Mouse (Mus musculus): ENCODE data around the gene Sumo1. TPM values are rescaled to one million over a fixed set of nuclear protein-coding genes. Genes with fewer than 3 reads are reported as not detected.
"Not testable (repeated sequence)": the region's sequence is repeated elsewhere in the genome, so short reads cannot be mapped to it uniquely, and the experiment has no call there.

The Sumo1 gene
- total and polyA plus RNA-seq, 3 experiments: 19.5 to 61.4 (median 57.2) TPM

GRCm38 (mm10) chr1:59668871-59669270 is 1.8 kb downstream of the Sumo1 start:
- Histone ChIP-seq H3K27ac (no peak overlapping the region), H3K4me1 (ENCODE audit: control insufficient read depth, insufficient read depth, low read length) (peaks cover 2% of the 10 kb centered on the region), H3K79me2 (replicated peaks; ENCODE audit: control insufficient read depth, insufficient read depth, low read length) (peaks cover 3% of the 10 kb centered on the region), H3K27me3 (ENCODE audit: control insufficient read depth, insufficient read depth, low read length) (no peaks in the 10 kb centered on the region), H3K36me3 (ENCODE audit: control insufficient read depth, insufficient read depth, low read length) (peaks cover 17% of the 10 kb centered on the region), H3K9ac (ENCODE audit: low read depth, low read length) (no peak overlapping the region), H3K4me3 (no peak overlapping the region)
- intact Hi-C loops (cut with DNase I): no loop called here
- TF ChIP-seq POLR2A (IDR thresholded peaks at IDR 0.05; ENCODE audit: insufficient read depth, low read depth, low read length) (no peak), EP300 (IDR thresholded peaks at IDR 0.05; ENCODE audit: insufficient read depth, low read depth, low read length) (no peak), CTCF (IDR thresholded peaks at IDR 0.05) (no peak)
- 77% methylated on average over 2 of the region's 2 CpGs for WGBS
- no peak for DNase-seq

GRCm38 (mm10) chr1:59663456-59664135 is 7.0 kb downstream of the Sumo1 start:
- Histone ChIP-seq H3K4me3 (no peak overlapping the region), H3K79me2 (replicated peaks; ENCODE audit: control insufficient read depth, insufficient read depth, low read length) (peaks cover 5% of the 10 kb centered on the region), H3K9ac (ENCODE audit: low read depth, low read length) (no peak overlapping the region), H3K27ac (no peak overlapping the region), H3K36me3 (ENCODE audit: control insufficient read depth, insufficient read depth, low read length) (peaks cover 17% of the 10 kb centered on the region), H3K27me3 (ENCODE audit: control insufficient read depth, insufficient read depth, low read length) (no peaks in the 10 kb centered on the region), H3K4me1 (ENCODE audit: control insufficient read depth, insufficient read depth, low read length) (peaks cover 2% of the 10 kb centered on the region)
- no peak for DNase-seq
- WGBS: 92% methylated on average over 3 of the region's 3 CpGs
- intact Hi-C loops (cut with DNase I): no loop called here
- TF ChIP-seq CTCF (IDR thresholded peaks at IDR 0.05): no peak
- no peak for TF ChIP-seq POLR2A (IDR thresholded peaks at IDR 0.05; ENCODE audit: insufficient read depth, low read depth, low read length)
- TF ChIP-seq EP300 (IDR thresholded peaks at IDR 0.05; ENCODE audit: insufficient read depth, low read depth, low read length): no peak

DNA sequence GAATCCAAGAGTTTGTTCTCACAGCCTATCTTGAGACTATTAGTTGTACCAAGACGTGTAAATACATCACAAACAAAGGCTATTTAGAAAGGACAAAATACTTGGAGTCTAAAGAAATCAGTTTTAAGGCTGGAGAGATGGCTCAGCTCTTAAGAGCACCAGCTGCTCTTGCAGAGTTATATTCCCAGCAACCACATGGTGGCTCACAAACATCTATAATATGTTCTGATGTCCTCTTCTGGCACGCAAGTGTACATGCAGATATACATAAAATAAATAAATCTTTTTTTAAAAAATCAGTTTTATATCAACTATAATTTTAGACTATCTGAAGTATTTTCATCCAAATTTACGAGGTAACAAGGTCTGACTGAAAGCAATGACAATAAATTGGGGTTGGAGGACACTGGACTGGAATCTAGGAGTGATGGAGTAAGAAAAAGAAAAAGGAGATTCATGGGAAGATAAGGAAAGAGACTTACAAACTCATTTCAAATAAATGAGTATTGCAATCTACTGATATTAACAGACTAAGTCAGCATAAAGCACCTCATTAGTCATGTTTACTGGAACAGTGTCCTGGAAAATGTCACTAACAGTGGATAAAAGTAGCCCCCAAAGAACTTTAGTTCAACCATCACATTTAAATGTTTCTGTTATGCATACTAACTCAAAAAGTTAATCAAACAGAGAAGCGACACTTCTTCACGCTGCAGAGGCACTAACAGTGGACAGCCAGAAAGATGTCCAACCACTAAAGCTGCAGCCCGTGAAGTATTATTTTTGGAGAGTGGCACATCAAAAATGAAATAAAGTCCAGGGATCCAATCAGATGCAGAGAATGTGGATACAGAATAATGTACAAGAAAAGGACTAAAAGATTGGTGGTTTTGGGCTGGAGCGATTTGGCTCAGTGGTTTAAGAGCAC is 14.1 kb downstream of the Sumo1 start:
- no peak overlapping the region for H3K27ac ChIP-seq
- WGBS: 81% methylated on average over 7 of the region's 7 CpGs

GRCm38 (mm10) chr1:59653243-59653911 is 17.3 kb downstream of the Sumo1 start:
- TF ChIP-seq POLR2A (IDR thresholded peaks at IDR 0.05; ENCODE audit: insufficient read depth, low read depth, low read length) (no peak), CTCF (IDR thresholded peaks at IDR 0.05) (no peak), EP300 (IDR thresholded peaks at IDR 0.05; ENCODE audit: insufficient read depth, low read depth, low read length) (no peak)
- 81% methylated on average over 3 of the region's 3 CpGs for WGBS
- Histone ChIP-seq H3K27ac (no peak overlapping the region), H3K36me3 (ENCODE audit: control insufficient read depth, insufficient read depth, low read length) (peaks cover 7% of the 10 kb centered on the region), H3K27me3 (ENCODE audit: control insufficient read depth, insufficient read depth, low read length) (no peaks in the 10 kb centered on the region), H3K9ac (ENCODE audit: low read depth, low read length) (no peak overlapping the region), H3K4me3 (no peak overlapping the region), H3K4me1 (ENCODE audit: control insufficient read depth, insufficient read depth, low read length) (no peaks in the 10 kb centered on the region), H3K79me2 (replicated peaks; ENCODE audit: control insufficient read depth, insufficient read depth, low read length) (peaks cover 2% of the 10 kb centered on the region; the same call in 1 of the 2 replicates)
- DNase-seq: no peak
- intact Hi-C loops (cut with DNase I): no loop called here

More for the DNA sequence above, 14.1 kb downstream of the Sumo1 start:
- TF ChIP-seq POLR2A (IDR thresholded peaks at IDR 0.05; ENCODE audit: insufficient read depth, low read depth, low read length) (no peak), CTCF (IDR thresholded peaks at IDR 0.05) (peak; percentile 24)
- H3K9ac ChIP-seq (ENCODE audit: low read depth, low read length): no peak overlapping the region
- DNase-seq: no peak
- H3K4me3 ChIP-seq: no peak overlapping the region
- intact Hi-C loops (cut with DNase I): no loop called here
- H3K36me3 ChIP-seq (ENCODE audit: control insufficient read depth, insufficient read depth, low read length): peaks cover 7% of the 10 kb centered on the region
- no peaks in the 10 kb centered on the region; the same call in 1 of the 2 replicates for H3K4me1 ChIP-seq (ENCODE audit: control insufficient read depth, insufficient read depth, low read length)
- H3K27me3 ChIP-seq (ENCODE audit: control insufficient read depth, insufficient read depth, low read length): no peaks in the 10 kb centered on the region
- peaks cover 4% of the 10 kb centered on the region for H3K79me2 ChIP-seq (replicated peaks; ENCODE audit: control insufficient read depth, insufficient read depth, low read length)

- peaks cover 7% of the 10 kb centered on the region for H3K36me3 ChIP-seq (ENCODE audit: control insufficient read depth, insufficient read depth, low read length)
Measured at GRCm38 (mm10) chr1:59651201-59651819, 19.3 kb downstream of the Sumo1 start.

GRCm38 (mm10) chr1:59646502-59646901 is 24.1 kb downstream of the Sumo1 start:
- H3K79me2 ChIP-seq (replicated peaks; ENCODE audit: control insufficient read depth, insufficient read depth, low read length); H3K27ac ChIP-seq; H3K27me3 ChIP-seq (ENCODE audit: control insufficient read depth, insufficient read depth, low read length); H3K9ac ChIP-seq (ENCODE audit: low read depth, low read length); intact Hi-C loops (cut with DNase I); H3K4me1 ChIP-seq (ENCODE audit: control insufficient read depth, insufficient read depth, low read length); H3K4me3 ChIP-seq; H3K36me3 ChIP-seq (ENCODE audit: control insufficient read depth, insufficient read depth, low read length); DNase-seq: not testable (repeated sequence)
- 96% methylated on average over 2 of the region's 2 CpGs for WGBS

More at GRCm38 (mm10) chr1:59651201-59651819, 19.3 kb downstream of the Sumo1 start:
- Histone ChIP-seq H3K27ac (no peak overlapping the region), H3K79me2 (replicated peaks; ENCODE audit: control insufficient read depth, insufficient read depth, low read length) (peaks cover 2% of the 10 kb centered on the region; the same call in 1 of the 2 replicates), H3K27me3 (ENCODE audit: control insufficient read depth, insufficient read depth, low read length) (no peaks in the 10 kb centered on the region), H3K9ac (ENCODE audit: low read depth, low read length) (no peak overlapping the region), H3K4me3 (no peak overlapping the region), H3K4me1 (ENCODE audit: control insufficient read depth, insufficient read depth, low read length) (no peaks in the 10 kb centered on the region)
- 92% methylated on average over 3 of the region's 3 CpGs for WGBS
- no peak for TF ChIP-seq POLR2A (IDR thresholded peaks at IDR 0.05; ENCODE audit: insufficient read depth, low read depth, low read length)
- no peak for TF ChIP-seq EP300 (IDR thresholded peaks at IDR 0.05; ENCODE audit: insufficient read depth, low read depth, low read length)
- no peak for TF ChIP-seq CTCF (IDR thresholded peaks at IDR 0.05)
- DNase-seq: no peak
- intact Hi-C loops (cut with DNase I): no loop called here
